Mouse (Mus musculus) pancreas, adult 10 weeks (tissue): ENCODE data around the gene Arhgef25. TPM values are rescaled to one million over a fixed set of nuclear protein-coding genes. Genes with fewer than 3 reads are reported as not detected.

Experiments
- polyA plus RNA-seq: library from polyadenylated mRNA; stranded (reverse); fragments of 350-450 nt; fragmentation: Illumina TruSeq; extraction: RNeasy Lipid Tissue Mini Kit (QIAGEN cat#74804); gene quantifications from one replicate; pipeline ENCODE4 v1.2.3, GENCODE M21; 2015; ENCODE audit warnings: low read depth, low replicate concordance; ENCODE audit not compliant: insufficient read depth

The Arhgef25 gene
- 10.8 TPM for polyA plus RNA-seq

DNA sequence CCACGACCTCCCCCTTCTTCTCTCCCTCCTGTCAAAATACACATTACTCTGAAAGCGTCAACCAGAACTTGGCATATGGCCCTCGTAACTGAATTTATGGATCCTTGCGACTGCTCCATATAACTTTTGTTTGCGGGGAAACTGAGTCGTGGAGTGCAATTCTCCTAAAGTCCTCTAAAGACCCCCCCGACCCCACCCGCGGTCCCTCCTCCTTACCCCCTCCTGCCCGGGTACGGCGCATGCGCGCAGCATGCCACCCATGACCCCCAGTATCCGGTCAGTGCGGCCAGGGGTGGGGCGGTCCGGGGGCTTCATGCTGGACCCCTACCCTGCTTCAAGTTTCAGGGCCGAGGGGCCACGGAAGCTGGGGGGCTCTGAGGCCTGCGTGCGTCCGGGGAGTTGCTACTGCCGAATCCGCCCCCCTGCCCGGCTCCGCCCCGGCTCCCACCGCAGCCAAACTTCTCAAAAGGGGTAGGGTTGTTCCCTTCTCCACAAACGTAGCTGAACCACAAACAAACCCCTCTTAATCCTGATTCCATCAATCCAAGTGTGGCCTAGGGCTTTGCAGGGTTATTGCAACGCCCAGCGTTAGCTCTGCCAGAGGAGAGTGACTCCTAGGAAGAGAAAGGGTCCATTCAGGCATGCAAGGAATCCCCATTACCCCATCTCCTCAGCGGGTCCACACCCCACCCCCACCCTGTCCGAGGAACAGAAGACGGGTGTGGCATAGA, at the start of gene Arhgef25:
Arhgef25 (minus strand) TSS at position 433 of the 731 bp plus-strand sequence.

GRCm38 (mm10) chr10:127211414-127211854, 21.6 kb upstream of the Arhgef25 start, which contains the start of gene Pip4k2c:
Pip4k2c (minus strand) TSS chr10:127211585.

GRCm38 (mm10) chr10:127195328-127196129, 5.6 kb upstream of the Arhgef25 start, which contains the start of gene Dtx3:
Dtx3 (minus strand) TSS chr10:127195728.

DNA sequence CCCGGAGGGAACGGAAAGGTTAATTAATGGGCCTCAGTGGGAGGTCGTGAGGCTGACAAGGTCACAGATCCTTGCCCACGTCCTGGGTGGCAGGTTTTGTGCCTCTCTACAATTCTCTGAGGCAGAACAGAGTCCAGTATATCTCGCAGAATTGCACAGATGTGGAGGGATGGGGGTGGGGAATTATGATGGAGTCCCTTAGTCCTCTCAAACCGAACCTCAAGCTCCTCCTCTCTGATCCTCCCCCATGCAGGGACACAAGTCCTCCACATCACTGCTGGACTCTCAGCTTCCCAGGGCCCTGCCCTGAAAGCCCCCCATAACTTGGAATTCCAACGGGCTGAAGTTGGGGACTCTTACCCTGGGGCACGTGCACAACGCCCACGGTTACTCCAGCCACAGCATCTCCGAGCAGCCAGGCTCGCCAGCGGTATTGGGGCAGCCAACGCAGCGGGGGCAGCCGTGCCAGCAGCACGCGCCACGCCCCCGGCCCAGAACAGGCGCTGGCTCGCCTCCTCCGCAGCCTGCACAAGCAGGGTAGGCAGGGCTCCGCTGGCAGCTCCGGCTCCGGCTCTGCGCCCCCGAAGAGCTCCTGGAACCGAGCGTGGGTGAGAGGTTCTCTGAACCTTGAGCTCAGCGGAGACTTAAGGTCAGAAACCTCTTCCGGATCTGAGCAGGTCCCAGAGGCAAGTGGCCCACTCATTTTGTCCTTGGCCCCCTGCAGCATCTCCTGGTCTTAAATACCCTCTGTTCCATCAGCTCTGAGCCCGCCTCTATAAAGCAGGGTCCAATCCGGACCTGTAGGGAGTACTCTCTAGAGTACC, 9.8 kb downstream of the Arhgef25 start, which contains the start of gene Slc26a10:
Slc26a10 (minus strand) TSS at position 775 of the 824 bp plus-strand sequence.

GRCm38 (mm10) chr10:127164631-127165353, 25.1 kb downstream of the Arhgef25 start, which contains the start of gene B4galnt1:
B4galnt1 (plus strand) TSS chr10:127165225.

Other genes starting within 250 kb of the Arhgef25 start
- 33.0 TPM for gene Ctdsp2, start 211.4 kb downstream of the Arhgef25 start, polyA plus RNA-seq
- 0.79 TPM for gene Avil, start 189.4 kb downstream of the Arhgef25 start, polyA plus RNA-seq
- gene Tsfm, start 159.2 kb downstream of the Arhgef25 start, polyA plus RNA-seq = 16.1 TPM
- 22.3 TPM for gene Mettl1, start 148.7 kb downstream of the Arhgef25 start, polyA plus RNA-seq
- 3.7 TPM for gene Eef1akmt3, start 148.6 kb downstream of the Arhgef25 start, polyA plus RNA-seq
- gene Cyp27b1, start 141.8 kb downstream of the Arhgef25 start, polyA plus RNA-seq = 0.44 TPM
- 2.3 TPM for gene March9, start 129.9 kb downstream of the Arhgef25 start, polyA plus RNA-seq
- gene Cdk4, start 126.5 kb downstream of the Arhgef25 start, polyA plus RNA-seq = 51.8 TPM
- gene Tspan31, start 119.8 kb downstream of the Arhgef25 start, polyA plus RNA-seq = 26.9 TPM
- gene Agap2, start 114.8 kb downstream of the Arhgef25 start, polyA plus RNA-seq = 0.92 TPM
- 60.9 TPM for gene Os9, start 69.0 kb downstream of the Arhgef25 start, polyA plus RNA-seq
- gene B4galnt1, start 24.9 kb downstream of the Arhgef25 start, polyA plus RNA-seq = 30.8 TPM
- 3.4 TPM for gene Slc26a10, start 9.4 kb downstream of the Arhgef25 start, polyA plus RNA-seq
- 29.3 TPM for gene Dtx3, start 5.6 kb upstream of the Arhgef25 start, polyA plus RNA-seq
- 8.2 TPM for gene Pip4k2c, start 21.5 kb upstream of the Arhgef25 start, polyA plus RNA-seq
- gene Kif5a, start 73.3 kb upstream of the Arhgef25 start, polyA plus RNA-seq = 1.00 TPM
- 36.2 TPM for gene Dctn2, start 76.3 kb upstream of the Arhgef25 start, polyA plus RNA-seq
- 27.9 TPM for gene Mbd6, start 98.9 kb upstream of the Arhgef25 start, polyA plus RNA-seq
- 53.0 TPM for gene Mars, start 121.7 kb upstream of the Arhgef25 start, polyA plus RNA-seq
- gene Arhgap9, start 131.9 kb upstream of the Arhgef25 start, polyA plus RNA-seq = 3.8 TPM
- 2.5 TPM for gene Gli1, start 151.9 kb upstream of the Arhgef25 start, polyA plus RNA-seq
- gene Inhbe, start 164.3 kb upstream of the Arhgef25 start, polyA plus RNA-seq = not detected
- not detected for gene Inhbc, start 180.3 kb upstream of the Arhgef25 start, polyA plus RNA-seq
- gene R3hdm2, start 190.2 kb upstream of the Arhgef25 start, polyA plus RNA-seq = 28.0 TPM